Mouse (Mus musculus) gastrocnemius, postnatal 36 days (tissue): ENCODE measurements around the gene Galr2. TPM values are rescaled to one million over a fixed set of nuclear protein-coding genes. Genes with fewer than 3 reads are reported as not detected.

ENCODE experiments used
- DNase-seq, 2 experiments: peaks; one replicate each; pipeline ENCODE4 v3.0.0; 2022
- intact Hi-C: fragments of 180-260 bp; cut with DNase I; formaldehyde crosslinking; loops from one replicate; pipeline ENCODE4 v1.15.1; 2025
- long read RNA-seq, 2 experiments: library from polyadenylated mRNA; stranded (forward); transcript quantifications; one replicate each; pipeline ENCODE4 v2.0.0; 2021
- total RNA-seq, 2 experiments: library from RNA; stranded (reverse); gene quantifications; 2 replicates each; pipeline ENCODE4 v1.2.3; 2021

Gene Galr2
- under 1 TPM; 0.12 to 0.31 TPM for total RNA-seq
- long read RNA-seq, experiment 1 = 0 reads
- long read RNA-seq, experiment 2 = 0 reads

- intact Hi-C loops = no loop called here
- no peak for DNase-seq
These were observed at the start of gene Galr2 for GRCm38 (mm10) chr11:116280751-116281663. Galr2 (plus strand) TSS chr11:116280939.

DNA sequence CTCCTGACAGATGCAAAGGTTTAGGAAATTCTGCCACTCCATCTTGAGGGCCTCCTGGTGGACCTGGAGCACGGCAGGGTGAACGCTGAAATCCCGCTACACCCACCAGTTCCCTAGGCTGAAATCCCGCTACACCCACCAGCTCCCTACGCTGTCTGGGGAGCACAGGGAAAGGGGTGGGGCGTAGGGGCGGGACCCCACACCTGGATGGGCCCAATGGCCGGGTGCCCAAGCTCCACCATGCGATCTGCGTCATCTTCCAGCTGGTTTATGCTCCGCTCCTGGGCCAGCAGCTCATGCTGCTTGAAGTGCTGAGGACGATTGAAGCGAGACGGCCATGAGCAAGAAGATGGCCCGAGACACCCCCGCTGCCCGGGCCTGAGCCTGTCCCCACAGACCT, 48.3 kb upstream of the Galr2 start:
- DNase-seq = no peak
- intact Hi-C loops = no loop called here

DNA sequence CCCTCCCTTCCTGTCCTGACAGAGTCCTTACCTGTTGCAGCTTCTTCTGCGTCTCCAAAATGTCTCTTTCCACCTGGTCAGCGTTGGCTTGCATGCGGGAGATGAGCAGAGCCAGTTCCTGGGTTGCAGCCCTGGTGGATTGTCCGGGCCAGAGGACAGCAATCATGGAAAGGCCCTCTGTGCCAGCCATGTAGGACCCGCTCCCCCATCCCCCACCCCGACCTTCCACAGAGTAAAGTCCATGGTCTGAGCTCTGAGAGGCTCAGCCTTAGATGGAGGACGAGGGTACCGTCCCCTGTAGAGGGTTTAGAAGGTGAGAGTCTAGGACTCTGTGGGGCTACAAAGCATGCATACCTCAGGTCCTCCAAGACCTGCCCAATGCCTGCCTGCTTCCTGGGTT, 45.8 kb upstream of the Galr2 start:
- intact Hi-C loops = no loop called here
- DNase-seq = no peak

- intact Hi-C loops = no loop called here
- DNase-seq = no peak
These were observed 42.9 kb upstream of the Galr2 start, which contains the start of gene Evpl for GRCm38 (mm10) chr11:116237742-116238395. Evpl (minus strand) TSS chr11:116238077.

- intact Hi-C loops = no loop called here
- DNase-seq = no peak
These were observed 40.9 kb upstream of the Galr2 start for GRCm38 (mm10) chr11:116239797-116240196.

- DNase-seq = no peak
These were observed 38.9 kb upstream of the Galr2 start for GRCm38 (mm10) chr11:116241744-116242235.

DNA sequence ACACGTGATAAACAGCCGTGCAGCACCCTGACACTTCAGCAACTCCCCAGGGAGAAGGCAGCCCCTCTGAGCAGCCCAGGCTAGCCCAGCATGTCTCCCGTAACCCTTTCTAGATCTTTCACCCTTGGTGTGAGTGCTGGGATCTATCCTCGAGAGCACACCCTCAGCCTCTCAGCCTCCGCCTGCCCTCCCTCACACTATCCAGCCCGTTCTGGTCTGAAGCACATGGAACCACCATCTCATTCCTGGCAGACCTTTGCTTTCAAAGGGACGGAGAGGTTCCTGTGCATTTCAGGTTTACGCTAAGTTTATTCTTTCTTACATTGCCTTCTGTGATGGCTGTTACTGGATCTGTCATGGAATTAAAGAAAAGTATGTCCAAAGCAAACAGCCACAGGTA, 36.2 kb upstream of the Galr2 start:
- intact Hi-C loops = no loop called here

More at GRCm38 (mm10) chr11:116241744-116242235, 38.9 kb upstream of the Galr2 start:
- intact Hi-C loops = no loop called here

DNA sequence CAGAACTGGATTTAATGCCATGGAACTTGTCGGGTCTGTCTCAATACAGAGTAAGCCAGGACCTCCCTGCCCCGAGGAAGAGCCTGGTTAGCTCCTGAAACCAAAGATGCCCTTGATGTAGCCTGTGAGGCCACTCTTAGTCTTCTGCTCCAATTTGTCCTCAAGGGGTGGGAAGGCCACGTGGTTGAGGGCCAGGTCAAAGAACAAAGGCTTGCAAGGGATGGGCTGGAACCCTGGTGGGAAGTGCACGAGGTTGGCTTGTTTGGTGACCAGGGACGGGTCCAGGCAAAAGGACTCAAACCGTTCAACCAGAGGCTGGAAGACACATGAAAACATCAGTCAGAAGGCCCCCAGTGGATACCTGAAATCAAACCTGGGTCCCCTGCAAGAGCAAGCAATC, 35.1 kb upstream of the Galr2 start:
- DNase-seq = no peak
- intact Hi-C loops = no loop called here

More for the DNA sequence above, 36.2 kb upstream of the Galr2 start:
- DNase-seq = no peak

DNA sequence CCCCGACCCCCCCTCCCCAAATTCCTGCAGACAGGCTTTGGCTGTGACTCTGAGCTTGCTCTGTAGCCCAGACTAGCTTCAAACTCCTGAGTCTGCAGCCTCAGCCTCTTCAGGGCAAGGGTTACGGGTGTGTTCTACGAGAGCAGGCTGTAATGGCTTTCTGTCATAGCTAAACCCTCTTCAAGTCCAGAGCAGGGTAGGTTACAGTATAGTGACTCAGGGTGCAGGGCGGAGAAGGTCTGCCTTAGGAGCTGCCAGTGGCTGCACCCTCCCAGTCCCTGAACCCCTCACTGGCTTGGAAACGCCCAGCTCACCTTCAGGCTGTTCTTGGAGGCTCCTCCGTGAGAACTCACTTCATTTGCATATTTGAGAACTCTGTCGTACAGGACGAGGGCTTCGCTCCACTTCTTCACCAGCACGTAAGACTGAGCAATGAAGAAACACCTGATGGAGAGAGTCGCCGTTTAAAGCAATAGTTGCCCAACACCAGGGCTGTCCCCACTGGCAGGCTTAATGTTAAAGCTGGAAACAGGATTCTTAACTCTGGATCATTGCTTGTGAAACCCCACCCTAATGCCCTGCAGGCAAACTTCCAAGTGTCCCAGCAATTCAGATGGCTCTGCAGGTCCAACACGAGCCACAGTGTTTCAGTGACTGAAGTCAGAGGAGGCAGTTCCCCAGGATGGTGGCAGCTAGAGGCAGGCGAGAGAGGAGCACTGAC, 33.1 kb upstream of the Galr2 start:
- intact Hi-C loops = no loop called here
- no peak for DNase-seq

DNA sequence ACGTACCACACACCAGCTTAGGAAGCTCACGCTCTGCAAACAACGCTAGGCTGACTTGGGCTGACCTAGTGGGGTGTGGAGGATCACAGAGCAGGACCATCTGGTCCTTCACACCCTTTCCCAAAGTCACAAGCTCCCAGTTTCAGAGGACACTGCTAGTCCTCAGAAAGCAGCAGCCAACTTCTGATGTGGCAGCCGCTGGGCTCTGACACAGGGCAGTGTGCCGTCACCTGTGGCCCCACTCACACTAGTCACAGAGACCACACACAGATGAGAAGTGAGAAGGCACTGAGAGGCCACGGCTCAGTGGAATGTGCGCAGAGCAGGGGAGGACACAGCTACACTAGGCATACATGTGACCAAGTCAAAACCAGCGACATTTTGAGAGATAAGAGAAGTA, 29.8 kb upstream of the Galr2 start:
- DNase-seq = no peak
- intact Hi-C loops = no loop called here

DNA sequence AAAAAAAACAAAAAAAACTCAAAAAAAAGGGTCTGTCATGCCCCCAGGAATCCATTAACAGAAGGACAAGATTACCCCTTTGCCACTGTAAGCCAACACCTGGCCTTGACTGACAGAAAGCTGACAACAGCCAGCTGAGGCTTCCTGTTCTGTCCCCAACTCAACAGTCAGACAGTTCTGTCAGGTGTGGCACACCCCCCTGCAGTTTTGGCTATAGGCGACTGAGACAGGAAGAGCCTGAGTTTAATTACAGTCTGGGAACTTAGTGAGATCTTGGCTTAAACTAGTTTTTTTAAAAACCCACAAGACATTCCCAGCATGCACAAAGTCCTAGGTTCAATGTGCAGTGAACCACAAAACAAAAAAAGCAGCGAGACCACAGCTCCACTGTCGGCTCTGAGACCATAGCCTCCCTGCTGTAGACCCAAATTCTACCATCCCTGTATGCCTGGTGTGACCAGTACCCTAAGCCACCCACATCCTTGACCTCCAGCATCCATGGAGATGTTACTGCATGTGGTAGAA, 27.6 kb upstream of the Galr2 start:
- DNase-seq = no peak
- intact Hi-C loops = no loop called here

DNA sequence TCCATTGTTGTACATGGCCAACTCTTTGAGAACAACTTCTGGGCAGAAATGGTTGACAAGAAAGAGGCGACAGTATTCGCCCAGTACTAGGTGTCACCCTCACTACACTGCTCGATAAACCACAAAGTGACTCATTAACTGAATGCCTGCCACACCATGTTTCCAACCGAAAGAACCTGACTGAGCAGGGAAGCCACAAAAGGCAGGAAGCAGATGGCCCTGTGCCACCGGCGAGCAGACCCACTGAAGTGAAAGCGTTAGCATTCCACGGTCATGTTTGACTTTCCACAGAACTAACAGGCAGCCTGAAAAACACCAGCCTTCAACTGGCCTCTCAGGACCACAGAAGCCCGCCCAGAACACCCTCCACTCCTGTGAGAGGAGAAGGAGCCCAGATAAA, 26.1 kb upstream of the Galr2 start:
- intact Hi-C loops = no loop called here
- no peak for DNase-seq

DNA sequence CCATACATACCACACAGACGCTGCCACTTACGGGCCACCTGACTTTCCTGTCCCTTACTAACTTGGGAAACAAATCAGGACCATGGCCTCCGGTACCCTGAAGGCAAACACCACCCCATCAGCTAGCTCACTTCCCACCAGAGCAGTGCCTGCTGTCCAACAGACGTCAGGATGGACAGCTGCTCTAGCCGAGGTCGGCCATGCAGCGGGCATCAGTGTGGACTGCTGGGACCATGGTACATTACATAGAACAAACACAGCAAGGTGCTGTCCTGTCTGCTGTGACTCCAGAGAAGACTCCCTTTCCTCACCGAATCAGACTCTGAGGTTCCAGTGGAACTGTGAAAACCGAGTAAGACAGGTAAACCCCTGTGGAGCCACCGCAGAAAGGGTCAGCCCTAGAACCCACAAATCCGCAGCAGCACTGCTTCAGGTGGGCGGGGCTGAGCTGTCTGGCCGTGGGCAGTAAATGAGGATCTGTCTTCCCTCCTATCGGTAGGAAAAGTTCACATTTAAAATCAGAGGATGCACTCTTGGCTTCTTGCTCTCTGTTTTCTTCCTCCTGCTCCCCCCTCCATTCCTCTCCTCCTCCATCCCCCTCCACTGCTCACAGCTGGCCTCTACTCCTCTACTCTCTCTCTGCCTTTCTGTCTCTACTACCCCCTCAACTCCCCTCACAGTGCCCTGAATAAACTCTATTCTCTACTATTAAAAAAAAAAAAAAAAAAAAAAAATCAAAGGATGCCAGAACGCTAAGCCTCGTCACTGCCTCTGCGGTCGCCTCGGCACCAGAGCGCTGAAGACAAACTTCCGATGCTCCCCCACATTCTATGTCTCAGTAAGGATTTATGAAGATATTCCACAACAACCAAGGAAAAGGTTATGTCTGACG, 25.4 kb upstream of the Galr2 start:
- DNase-seq = no peak
- intact Hi-C loops = no loop called here

DNA sequence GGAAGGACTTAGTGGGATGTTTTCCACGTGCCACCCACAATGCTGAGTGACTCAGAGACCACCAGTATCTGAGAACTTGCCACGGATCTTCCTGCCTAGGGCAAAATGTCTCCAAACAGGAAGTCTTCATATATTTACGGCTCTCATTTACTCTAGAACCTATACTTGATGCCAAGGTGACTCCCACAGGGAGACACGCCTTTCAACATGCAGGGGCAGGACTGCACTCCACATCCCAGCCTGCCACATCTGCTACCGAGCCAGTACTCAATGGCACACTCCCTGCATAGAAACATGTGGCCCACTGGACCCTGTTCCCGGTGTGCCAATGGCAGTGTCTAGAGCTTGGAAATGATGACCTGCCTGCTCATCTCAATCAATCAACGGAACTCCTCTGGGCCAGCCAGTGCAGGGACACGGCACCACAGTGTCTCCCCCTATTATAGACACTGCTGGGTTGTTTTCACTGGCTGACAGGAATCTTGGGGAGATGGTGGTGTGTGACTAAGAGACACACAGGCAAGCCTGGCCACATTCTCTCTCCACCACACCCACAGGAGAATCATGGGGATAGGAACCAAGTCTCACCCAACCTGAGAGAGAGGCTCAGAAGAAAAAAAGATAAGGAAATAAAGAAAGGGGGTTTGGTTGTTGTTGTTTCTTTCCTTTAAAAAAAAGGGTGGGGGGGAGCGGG, 24.6 kb upstream of the Galr2 start:
- intact Hi-C loops = no loop called here
- no peak for DNase-seq

DNA sequence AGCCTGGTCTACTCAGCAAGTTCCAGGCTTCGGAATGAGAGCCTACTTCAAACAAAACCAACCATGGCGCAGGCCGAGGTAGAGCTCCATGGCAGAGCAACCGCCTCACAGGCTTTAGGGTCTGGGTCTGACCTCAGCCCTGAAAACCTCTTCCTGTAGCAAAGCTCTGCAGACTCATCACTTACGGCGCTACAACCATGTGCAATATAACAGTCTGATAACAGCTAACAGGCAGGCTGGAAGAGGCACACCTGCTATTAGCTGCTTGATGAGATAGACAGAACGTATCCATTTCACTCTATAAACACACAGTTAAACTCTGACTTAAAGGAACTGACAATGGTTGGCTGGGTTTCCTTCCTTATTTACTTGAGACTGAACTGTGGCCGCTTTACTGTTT, 21.3 kb upstream of the Galr2 start:
- intact Hi-C loops = no loop called here
- DNase-seq = no peak

GRCm38 (mm10) chr11:116260259-116260658, 20.5 kb upstream of the Galr2 start:
- DNase-seq = no peak
- intact Hi-C loops = no loop called here

- intact Hi-C loops = loop anchor here (5.0 kb wide), 1 partner anchor 37 kb away; no protein-coding TSS in a partner anchor
- DNase-seq = no peak
These were observed 15.4 kb upstream of the Galr2 start for GRCm38 (mm10) chr11:116265352-116265751.

- no peak for DNase-seq
- intact Hi-C loops = loop anchor here (5.0 kb wide), 1 partner anchor 36 kb away; no protein-coding TSS in a partner anchor
These were observed 14.9 kb upstream of the Galr2 start for GRCm38 (mm10) chr11:116265850-116266249.

GRCm38 (mm10) chr11:116267637-116268036, 13.1 kb upstream of the Galr2 start:
- DNase-seq = no peak
- intact Hi-C loops = loop anchor here (5.0 kb wide), 1 partner anchor 35 kb away; no protein-coding TSS in a partner anchor
